Mouse (Mus musculus) olfactory bulb, adult 2 months (tissue): ENCODE results near the gene Vamp5.

Experiments
- CTCF ChIP-seq: fragments of 200-500 bp; IDR thresholded peaks from 2 replicates; pipeline ENCODE4 v1.5.1; 2012; ENCODE audit warnings: low read depth, mild to moderate bottlenecking, low read length, moderate library complexity; ENCODE audit not compliant: insufficient read depth
- POLR2A ChIP-seq: fragments of 200-500 bp; IDR thresholded peaks from 2 replicates; pipeline ENCODE4 v1.6.1; 2012; ENCODE audit warnings: mild to moderate bottlenecking, low read depth, low read length, moderate library complexity; ENCODE audit not compliant: insufficient read depth

GRCm38 (mm10) chr6:72373184-72373583 lies 7.1 kb downstream of the Vamp5 start:
- TF ChIP-seq CTCF: no peak
- no peak for TF ChIP-seq POLR2A
